Mouse (Mus musculus): ENCODE results near the gene Ccnh. TPM values are rescaled to one million over a fixed set of nuclear protein-coding genes. Genes with fewer than 3 reads are reported as not detected.

Gene Ccnh
- polyA plus RNA-seq, 1 experiment from 2014 or later, result 110 TPM

DNA sequence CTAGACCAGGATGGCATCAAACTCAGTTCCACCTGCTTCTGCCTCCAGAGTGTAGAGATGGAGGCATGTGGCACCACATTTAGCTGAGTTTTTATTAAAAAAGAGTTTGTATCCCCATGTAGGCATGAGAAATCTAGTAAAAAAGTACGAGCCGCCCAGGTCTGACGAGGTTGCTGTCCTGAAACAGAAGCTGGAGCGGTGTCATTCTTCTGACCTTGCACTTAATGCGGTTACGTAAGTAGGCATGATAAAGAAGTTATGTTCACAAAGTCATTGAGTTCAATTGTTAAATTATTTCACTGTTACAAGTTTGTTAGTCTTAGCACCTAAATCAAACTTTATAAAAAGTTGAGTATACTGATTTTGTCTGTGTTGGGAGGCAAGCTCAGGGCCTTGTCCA is 19.4 kb downstream of the Ccnh start:
- no peak overlapping the region for H3K9ac ChIP-seq (ENCODE audit: low read depth, low read length)
- H3K36me3 ChIP-seq (ENCODE audit: control insufficient read depth, insufficient read depth, low read length), result no peaks in the 10 kb centered on the region
- no peaks in the 10 kb centered on the region for H3K4me1 ChIP-seq (replicated peaks; ENCODE audit: control insufficient read depth, insufficient read depth, low read length)
- WGBS, result 97% methylated on average over 6 of the region's 6 CpGs
- DNase-seq (ENCODE audit: low spot score) (no peak), ATAC-seq (ENCODE audit: low FRiP score) (no peak)
- H3K9me3 ChIP-seq (ENCODE audit: control insufficient read depth, low read length), result no peaks in the 10 kb centered on the region
- no peak overlapping the region for H3K4me3 ChIP-seq (ENCODE audit: low read depth, low read length)
- no peaks in the 10 kb centered on the region for H3K27me3 ChIP-seq (ENCODE audit: control insufficient read depth, insufficient read depth, low read length)
- H3K27ac ChIP-seq (ENCODE audit: low read depth, low read length), result no peak overlapping the region
- H3K4me2 ChIP-seq (replicated peaks; ENCODE audit: low read depth, low read length), result no peak overlapping the region

GRCm38 (mm10) chr13:85210353-85210752 is 21.1 kb downstream of the Ccnh start:
- DNase-seq (ENCODE audit: low spot score), result no peak
- H3K4me1 ChIP-seq (replicated peaks; ENCODE audit: control insufficient read depth, insufficient read depth, low read length), result no peaks in the 10 kb centered on the region

DNA sequence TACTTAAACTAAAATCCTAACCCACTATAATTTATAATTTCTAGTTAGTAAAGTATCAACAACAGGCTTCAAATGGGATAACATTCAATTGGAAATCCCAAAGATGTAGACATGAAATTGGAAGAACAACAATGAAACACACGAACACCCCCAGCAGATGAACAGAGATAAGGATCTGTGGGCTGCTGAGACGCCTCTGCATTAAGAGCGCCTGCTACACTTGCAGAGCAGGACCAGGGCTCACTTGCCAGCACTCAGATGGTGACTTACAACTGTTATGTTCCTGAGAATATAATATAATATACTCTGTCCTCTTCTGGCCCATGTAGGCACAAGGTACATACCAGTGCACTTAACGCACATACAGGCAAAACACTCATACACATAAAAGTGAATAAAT is 29.4 kb downstream of the Ccnh start:
- Histone ChIP-seq H3K4me2 (replicated peaks; ENCODE audit: low read depth, low read length) (no peak overlapping the region), H3K27ac (ENCODE audit: low read depth, low read length) (no peak overlapping the region), H3K36me3 (ENCODE audit: control insufficient read depth, insufficient read depth, low read length) (no peaks in the 10 kb centered on the region), H3K4me1 (replicated peaks; ENCODE audit: control insufficient read depth, insufficient read depth, low read length) (no peaks in the 10 kb centered on the region), H3K27me3 (ENCODE audit: control insufficient read depth, insufficient read depth, low read length) (no peaks in the 10 kb centered on the region), H3K4me3 (ENCODE audit: low read depth, low read length) (no peak overlapping the region), H3K9ac (ENCODE audit: low read depth, low read length) (no peak overlapping the region), H3K9me3 (ENCODE audit: control insufficient read depth, low read length) (no peaks in the 10 kb centered on the region)
- WGBS, result 93% methylated on average over 4 of the region's 4 CpGs
- ATAC-seq (ENCODE audit: low FRiP score), result no peak
- no peak for DNase-seq (ENCODE audit: low spot score)

More at GRCm38 (mm10) chr13:85210353-85210752, 21.1 kb downstream of the Ccnh start:
- no peaks in the 10 kb centered on the region for H3K27me3 ChIP-seq (ENCODE audit: control insufficient read depth, insufficient read depth, low read length)
- H3K4me2 ChIP-seq (replicated peaks; ENCODE audit: low read depth, low read length), result no peak overlapping the region
- H3K9me3 ChIP-seq (ENCODE audit: control insufficient read depth, low read length), result no peaks in the 10 kb centered on the region
- no peak overlapping the region for H3K4me3 ChIP-seq (ENCODE audit: low read depth, low read length)
- ATAC-seq (ENCODE audit: low FRiP score), result no peak
- H3K36me3 ChIP-seq (ENCODE audit: control insufficient read depth, insufficient read depth, low read length), result no peaks in the 10 kb centered on the region
- 92% methylated on average over 1 of the region's 1 CpGs for WGBS
- no peak overlapping the region for H3K27ac ChIP-seq (ENCODE audit: low read depth, low read length)
- no peak overlapping the region for H3K9ac ChIP-seq (ENCODE audit: low read depth, low read length)

- Histone ChIP-seq H3K36me3 (ENCODE audit: control insufficient read depth, insufficient read depth, low read length) (no peaks in the 10 kb centered on the region), H3K9me3 (ENCODE audit: control insufficient read depth, low read length) (no peaks in the 10 kb centered on the region), H3K9ac (ENCODE audit: low read depth, low read length) (no peak overlapping the region), H3K4me3 (ENCODE audit: low read depth, low read length) (no peak overlapping the region), H3K4me1 (replicated peaks; ENCODE audit: control insufficient read depth, insufficient read depth, low read length) (no peaks in the 10 kb centered on the region), H3K4me2 (replicated peaks; ENCODE audit: low read depth, low read length) (no peak overlapping the region), H3K27ac (ENCODE audit: low read depth, low read length) (no peak overlapping the region), H3K27me3 (ENCODE audit: control insufficient read depth, insufficient read depth, low read length) (no peaks in the 10 kb centered on the region)
- WGBS, result 88% methylated on average over 7 of the region's 7 CpGs
- ATAC-seq (ENCODE audit: low FRiP score) (no peak), DNase-seq (ENCODE audit: low spot score) (no peak)
Measured at GRCm38 (mm10) chr13:85238760-85239159, 49.6 kb downstream of the Ccnh start.

Other genes starting within 250 kb of the Ccnh start
- 60.0 and 64.0 TPM in 2 replicates for gene Rasa1, start 99.7 kb downstream of the Ccnh start, polyA plus RNA-seq (2014; fragmentation: Nextera tagmentation; extraction: Ambion mirVana)

All from hindbrain, embryonic 11.5 days (tissue).